Mouse (Mus musculus) brain, embryonic 14.5 days (tissue): Measurements from ENCODE around the gene Guk1.

Source experiments
- CTCF ChIP-seq: fragments of 200-500 bp; IDR thresholded peaks from 2 replicates; pipeline ENCODE4 v1.5.1; 2012; ENCODE audit warnings: inconsistent platforms, mild to moderate bottlenecking, moderate library complexity, borderline replicate concordance; ENCODE audit not compliant: insufficient read depth, insufficient read length; ENCODE audit errors: extremely low read depth
- POLR2A ChIP-seq: fragments of 200-500 bp; IDR thresholded peaks from 2 replicates; pipeline ENCODE4 v1.6.1; 2012; ENCODE audit warnings: mild to moderate bottlenecking, inconsistent platforms, borderline replicate concordance; ENCODE audit not compliant: poor library complexity, insufficient read depth, insufficient read length, severe bottlenecking; ENCODE audit errors: extremely low read depth

- TF ChIP-seq CTCF (peak; percentile 10; the same call in 1 of the 2 replicates), POLR2A (no peak)
Observed at GRCm38 (mm10) chr11:59232797-59233196, 40.8 kb upstream of the Guk1 start.
